Mouse (Mus musculus): Measurements from ENCODE around the gene Auts2. TPM values are rescaled to one million over a fixed set of nuclear protein-coding genes. Genes with fewer than 3 reads are reported as not detected.
A peak's percentile ranks its signal among the peaks of the same experiment; 100 is the strongest.

The Auts2 gene
- polyA plus RNA-seq, 1 experiment from 2014 or later: 4.4 TPM

- Histone ChIP-seq H3K36me3 (ENCODE audit: insufficient read depth, low read length) (no peaks in the 10 kb centered on the region), H3K27me3 (replicated peaks; ENCODE audit: insufficient read depth, low read length) (no peaks in the 10 kb centered on the region), H3K4me1 (ENCODE audit: insufficient read depth, low read depth, low read length) (no peaks in the 10 kb centered on the region), H3K27ac (ENCODE audit: low read length) (no peak overlapping the region), H3K4me2 (replicated peaks; ENCODE audit: low read depth, low read length) (no peak overlapping the region), H3K4me3 (ENCODE audit: low read depth, low read length) (no peak overlapping the region), H3K9ac (replicated peaks; ENCODE audit: low read depth) (no peak overlapping the region), H3K9me3 (ENCODE audit: low read length) (no peaks in the 10 kb centered on the region)
- 73% methylated on average over 6 of the region's 6 CpGs for WGBS
- DNase-seq (ENCODE audit: low spot score): no peak
- ATAC-seq: no peak
- TF ChIP-seq CTCF (IDR thresholded peaks at IDR 0.05) (no peak), EP300 (IDR thresholded peaks at IDR 0.05) (no peak)
Measured at GRCm38 (mm10) chr5:132448401-132449066, 94.6 kb downstream of the Auts2 start.

- H3K9ac ChIP-seq (replicated peaks; ENCODE audit: low read depth): no peak overlapping the region
- H3K4me2 ChIP-seq (replicated peaks; ENCODE audit: low read depth, low read length): no peak overlapping the region
- no peaks in the 10 kb centered on the region for H3K36me3 ChIP-seq (ENCODE audit: insufficient read depth, low read length)
- TF ChIP-seq CTCF (IDR thresholded peaks at IDR 0.05) (no peak), EP300 (IDR thresholded peaks at IDR 0.05) (no peak)
- H3K4me1 ChIP-seq (ENCODE audit: insufficient read depth, low read depth, low read length): no peaks in the 10 kb centered on the region
- H3K27me3 ChIP-seq (replicated peaks; ENCODE audit: insufficient read depth, low read length): no peaks in the 10 kb centered on the region
- no peak overlapping the region for H3K27ac ChIP-seq (ENCODE audit: low read length)
- H3K4me3 ChIP-seq (ENCODE audit: low read depth, low read length): no peak overlapping the region
- ATAC-seq (no peak), DNase-seq (ENCODE audit: low spot score) (no peak)
- H3K9me3 ChIP-seq (ENCODE audit: low read length): no peaks in the 10 kb centered on the region
- 83% methylated on average over 4 of the region's 4 CpGs for WGBS
Measured at GRCm38 (mm10) chr5:132445213-132445954, 97.8 kb downstream of the Auts2 start.

- TF ChIP-seq CTCF (IDR thresholded peaks at IDR 0.05) (no peak), EP300 (IDR thresholded peaks at IDR 0.05) (no peak)
- no peak for DNase-seq (ENCODE audit: low spot score)
- Histone ChIP-seq H3K4me1 (ENCODE audit: insufficient read depth, low read depth, low read length) (no peaks in the 10 kb centered on the region), H3K9me3 (ENCODE audit: low read length) (no peaks in the 10 kb centered on the region), H3K9ac (replicated peaks; ENCODE audit: low read depth) (no peak overlapping the region), H3K27me3 (replicated peaks; ENCODE audit: insufficient read depth, low read length) (no peaks in the 10 kb centered on the region), H3K4me3 (ENCODE audit: low read depth, low read length) (no peak overlapping the region), H3K4me2 (replicated peaks; ENCODE audit: low read depth, low read length) (no peak overlapping the region), H3K27ac (ENCODE audit: low read length) (no peak overlapping the region), H3K36me3 (ENCODE audit: insufficient read depth, low read length) (no peaks in the 10 kb centered on the region)
- WGBS: 86% methylated on average over 4 of the region's 4 CpGs
- no peak for ATAC-seq
Measured at GRCm38 (mm10) chr5:132442948-132443347, 100.2 kb downstream of the Auts2 start.

- TF ChIP-seq EP300 (IDR thresholded peaks at IDR 0.05) (no peak), CTCF (IDR thresholded peaks at IDR 0.05) (peak; percentile 29)
Measured at GRCm38 (mm10) chr5:132438414-132438813, 104.7 kb downstream of the Auts2 start.

GRCm38 (mm10) chr5:132437994-132438393, 105.2 kb downstream of the Auts2 start:
- 26% methylated on average over 8 of the region's 8 CpGs for WGBS
- DNase-seq (ENCODE audit: low spot score) (peak; percentile 50), ATAC-seq (no peak)
- no peaks in the 10 kb centered on the region for H3K9me3 ChIP-seq (ENCODE audit: low read length)
- no peaks in the 10 kb centered on the region for H3K27me3 ChIP-seq (replicated peaks; ENCODE audit: insufficient read depth, low read length)
- H3K9ac ChIP-seq (replicated peaks; ENCODE audit: low read depth): no peak overlapping the region
- TF ChIP-seq CTCF (IDR thresholded peaks at IDR 0.05) (peak; percentile 43), EP300 (IDR thresholded peaks at IDR 0.05) (no peak)
- H3K27ac ChIP-seq (ENCODE audit: low read length): no peak overlapping the region
- H3K4me1 ChIP-seq (ENCODE audit: insufficient read depth, low read depth, low read length): peaks cover 7% of the 10 kb centered on the region; the same call in 1 of the 2 replicates
- H3K36me3 ChIP-seq (ENCODE audit: insufficient read depth, low read length): no peaks in the 10 kb centered on the region
- no peak overlapping the region for H3K4me3 ChIP-seq (ENCODE audit: low read depth, low read length)
- no peak overlapping the region for H3K4me2 ChIP-seq (replicated peaks; ENCODE audit: low read depth, low read length)

More at GRCm38 (mm10) chr5:132438414-132438813, 104.7 kb downstream of the Auts2 start:
- Histone ChIP-seq H3K27me3 (replicated peaks; ENCODE audit: insufficient read depth, low read length) (no peaks in the 10 kb centered on the region), H3K4me3 (ENCODE audit: low read depth, low read length) (no peak overlapping the region), H3K9me3 (ENCODE audit: low read length) (no peaks in the 10 kb centered on the region), H3K36me3 (ENCODE audit: insufficient read depth, low read length) (no peaks in the 10 kb centered on the region), H3K4me1 (ENCODE audit: insufficient read depth, low read depth, low read length) (peaks cover 7% of the 10 kb centered on the region; the same call in 1 of the 2 replicates), H3K4me2 (replicated peaks; ENCODE audit: low read depth, low read length) (no peak overlapping the region), H3K9ac (replicated peaks; ENCODE audit: low read depth) (no peak overlapping the region), H3K27ac (ENCODE audit: low read length) (no peak overlapping the region)
- DNase-seq (ENCODE audit: low spot score) (no peak), ATAC-seq (no peak)
- WGBS: 36% methylated on average over 4 of the region's 4 CpGs

- no peaks in the 10 kb centered on the region for H3K9me3 ChIP-seq (ENCODE audit: low read length)
- WGBS: 76% methylated on average over 8 of the region's 8 CpGs
- no peak for DNase-seq (ENCODE audit: low spot score)
- no peak overlapping the region for H3K4me2 ChIP-seq (replicated peaks; ENCODE audit: low read depth, low read length)
- no peak for ATAC-seq
- no peak overlapping the region for H3K27ac ChIP-seq (ENCODE audit: low read length)
- no peaks in the 10 kb centered on the region for H3K36me3 ChIP-seq (ENCODE audit: insufficient read depth, low read length)
- H3K9ac ChIP-seq (replicated peaks; ENCODE audit: low read depth): no peak overlapping the region
- TF ChIP-seq CTCF (IDR thresholded peaks at IDR 0.05) (no peak), EP300 (IDR thresholded peaks at IDR 0.05) (no peak)
- H3K4me3 ChIP-seq (ENCODE audit: low read depth, low read length): no peak overlapping the region
- H3K4me1 ChIP-seq (ENCODE audit: insufficient read depth, low read depth, low read length): peaks cover 7% of the 10 kb centered on the region; the same call in 1 of the 2 replicates
- H3K27me3 ChIP-seq (replicated peaks; ENCODE audit: insufficient read depth, low read length): no peaks in the 10 kb centered on the region
Measured at GRCm38 (mm10) chr5:132437478-132437877, 105.7 kb downstream of the Auts2 start.

All from lung, postnatal 0 days (tissue).